ENCODE assay signal across 8 mouse cellular contexts in genomic region chr8:124948733-124949111, GRCm38 (mm10). TPM values are rescaled to one million over a fixed set of nuclear protein-coding genes. Genes with fewer than 3 reads are reported as not detected.
DNase-seq lines count a peak whose midpoint lies in the region; ATAC-seq and TF ChIP-seq lines count a peak whose summit lies in the region.

No protein-coding gene starts in this region.

- no peaks in the 10 kb centered on the region for H3K9me3 ChIP-seq in forebrain, embryonic 14.5 days (replicated peaks; ENCODE audit: control insufficient read depth, low read length)
- no peaks in the 10 kb centered on the region for H3K9me3 ChIP-seq in limb, embryonic 14.5 days (ENCODE audit: control insufficient read depth, low read length)
- H3K9me3 ChIP-seq in neural tube, embryonic 13.5 days = no peaks in the 10 kb centered on the region

- peak overlapping the region; percentile 99 for H3K27ac ChIP-seq in forebrain, embryonic 14.5 days (ENCODE audit: low read depth, low read length)
- peak overlapping the region; percentile 93 for H3K27ac ChIP-seq in limb, embryonic 14.5 days (replicated peaks; ENCODE audit: low read depth, low read length)
- peak overlapping the region; percentile 99 for H3K27ac ChIP-seq in neural tube, embryonic 13.5 days (replicated peaks)

- no peaks in the 10 kb centered on the region for H3K36me3 ChIP-seq in forebrain, embryonic 14.5 days (ENCODE audit: control insufficient read depth, insufficient read depth, low read length)
- H3K36me3 ChIP-seq in limb, embryonic 14.5 days (ENCODE audit: control insufficient read depth, insufficient read depth, low read length) = no peaks in the 10 kb centered on the region; the same call in 1 of the 2 replicates
- H3K36me3 ChIP-seq in neural tube, embryonic 13.5 days = no peaks in the 10 kb centered on the region

- H3K4me2 ChIP-seq in forebrain, embryonic 14.5 days (ENCODE audit: low read length) = peak overlapping the region; percentile 92
- H3K4me2 ChIP-seq in limb, embryonic 14.5 days (replicated peaks; ENCODE audit: low read depth, low read length, severe bottlenecking) = peak overlapping the region; percentile 85
- H3K4me2 ChIP-seq in neural tube, embryonic 13.5 days = peak overlapping the region; percentile 90

- H3K27me3 ChIP-seq in forebrain, embryonic 14.5 days (replicated peaks; ENCODE audit: control insufficient read depth, insufficient read depth, low read length) = no peaks in the 10 kb centered on the region
- no peaks in the 10 kb centered on the region for H3K27me3 ChIP-seq in limb, embryonic 14.5 days (ENCODE audit: control insufficient read depth, insufficient read depth, low read length)
- H3K27me3 ChIP-seq in neural tube, embryonic 13.5 days = no peaks in the 10 kb centered on the region

- WGBS in forebrain, embryonic 14.5 days = 1% methylated on average over 40 of the region's 62 CpGs
- WGBS in limb, embryonic 14.5 days = under 1% methylated on average over 30 of the region's 62 CpGs
- under 1% methylated on average over 48 of the region's 62 CpGs for WGBS in neural tube, embryonic 13.5 days

- DNase-seq in adrenal gland, adult 2 months = peak; percentile 46
- no peak for DNase-seq in adrenal gland, postnatal 36 days
- peak; percentile 59 to 60 for DNase-seq in right cerebral cortex, postnatal 10 days (ENCODE audit: low spot score in 2 of 2)
- DNase-seq in right cerebral cortex, postnatal 25 days = no peak
- peak; percentile 64 for DNase-seq in forebrain, embryonic 14.5 days (ENCODE audit: low spot score)
- DNase-seq in limb, embryonic 14.5 days (ENCODE audit: low spot score) = no peak
- DNase-seq in frontal cortex, postnatal 14 days (ENCODE audit: low spot score in 2 of 2) = no peak

- peaks cover 34% of the 10 kb centered on the region for H3K4me1 ChIP-seq in forebrain, embryonic 14.5 days (ENCODE audit: control insufficient read depth, insufficient read depth, low read length)
- H3K4me1 ChIP-seq in limb, embryonic 14.5 days (ENCODE audit: control insufficient read depth, insufficient read depth, low read length) = peaks cover 21% of the 10 kb centered on the region
- peaks cover 54% of the 10 kb centered on the region for H3K4me1 ChIP-seq in neural tube, embryonic 13.5 days (replicated peaks)

- 0 out of 2 replicates have a peak, but pooled peaks have one; percentile 8 for ATAC-seq in forebrain, embryonic 14.5 days
- ATAC-seq in limb, embryonic 14.5 days (ENCODE audit: low FRiP score, low read depth) = peak; percentile 14; the same call in 1 of the 2 replicates
- peak; percentile 46 for ATAC-seq in neural tube, embryonic 13.5 days (ENCODE audit: low read depth)

- no peak for TF ChIP-seq POLR2A in limb, embryonic 14.5 days (IDR thresholded peaks at IDR 0.05; ENCODE audit: borderline replicate concordance, extremely low read depth, insufficient read depth, insufficient read length)

- peak overlapping the region; percentile 91 for H3K4me3 ChIP-seq in forebrain, embryonic 14.5 days (ENCODE audit: low read depth, low read length)
- H3K4me3 ChIP-seq in limb, embryonic 14.5 days (replicated peaks; ENCODE audit: low read length) = peak overlapping the region; percentile 91
- H3K4me3 ChIP-seq in neural tube, embryonic 13.5 days = peak overlapping the region; percentile 97

- peak overlapping the region; percentile 98 for H3K9ac ChIP-seq in forebrain, embryonic 14.5 days (ENCODE audit: low read length)
- peak overlapping the region; percentile 89 for H3K9ac ChIP-seq in limb, embryonic 14.5 days (ENCODE audit: low read depth, low read length, severe bottlenecking)
- H3K9ac ChIP-seq in neural tube, embryonic 13.5 days = peak overlapping the region; percentile 98

RNA-seq across cellular contexts. Expression of gene Egln1, which starts 0.4 kb away (rescaled TPM):
- total RNA-seq in adrenal gland, adult 2 months (2021) = 10 to 100 TPM; 56.1 to 68.0 TPM
- 25.3 and 32.7 TPM in 2 replicates for polyA plus RNA-seq in adrenal gland, adult 2 months (2012; rRNA removed)
- 10 to 100 TPM; 50.2 to 64.1 TPM for total RNA-seq in adrenal gland, postnatal 36 days (2021)
- polyA plus RNA-seq in forebrain, embryonic 14.5 days (2014; fragmentation: Nextera tagmentation; extraction: Ambion mirVana) = 24.4 and 25.7 TPM in 2 replicates
- polyA plus RNA-seq in limb, embryonic 14.5 days (2012; rRNA removed) = 39.8 and 41.3 TPM in 2 replicates
- 18.5 and 18.8 TPM in 2 replicates for polyA plus RNA-seq in limb, embryonic 14.5 days (2014; fragmentation: Nextera tagmentation; extraction: Ambion mirVana)
- 15.7 and 18.0 TPM in 2 replicates for polyA plus RNA-seq in neural tube, embryonic 13.5 days (2015; fragmentation: Nextera tagmentation; extraction: Ambion mirVana)

RNA-seq across cellular contexts. Expression of gene Sprtn, which starts 51.0 kb away (rescaled TPM):
- total RNA-seq in adrenal gland, adult 2 months (2021) = 10 to 100 TPM; 19.4 to 19.9 TPM
- 7.7 and 9.7 TPM in 2 replicates for polyA plus RNA-seq in adrenal gland, adult 2 months (2012; rRNA removed)
- total RNA-seq in adrenal gland, postnatal 36 days (2021) = 10 to 100 TPM; 19.0 to 19.7 TPM
- polyA plus RNA-seq in forebrain, embryonic 14.5 days (2014; fragmentation: Nextera tagmentation; extraction: Ambion mirVana) = 9.8 and 11.1 TPM in 2 replicates
- 16.0 and 16.5 TPM in 2 replicates for polyA plus RNA-seq in limb, embryonic 14.5 days (2012; rRNA removed)
- polyA plus RNA-seq in limb, embryonic 14.5 days (2014; fragmentation: Nextera tagmentation; extraction: Ambion mirVana) = 9.9 and 11.3 TPM in 2 replicates
- 8.5 and 11.4 TPM in 2 replicates for polyA plus RNA-seq in neural tube, embryonic 13.5 days (2015; fragmentation: Nextera tagmentation; extraction: Ambion mirVana)

RNA-seq across cellular contexts. Expression of gene Exoc8, which starts 51.2 kb away (rescaled TPM):
- 10 to 100 TPM; 19.9 to 24.2 TPM for total RNA-seq in adrenal gland, adult 2 months (2021)
- polyA plus RNA-seq in adrenal gland, adult 2 months (2012; rRNA removed) = 9.1 and 10.6 TPM in 2 replicates
- 10 to 100 TPM; 23.0 to 24.0 TPM for total RNA-seq in adrenal gland, postnatal 36 days (2021)
- 5.9 and 7.2 TPM in 2 replicates for polyA plus RNA-seq in forebrain, embryonic 14.5 days (2014; fragmentation: Nextera tagmentation; extraction: Ambion mirVana)
- polyA plus RNA-seq in limb, embryonic 14.5 days (2012; rRNA removed) = 6.4 TPM in 2 replicates
- polyA plus RNA-seq in limb, embryonic 14.5 days (2014; fragmentation: Nextera tagmentation; extraction: Ambion mirVana) = 5.7 and 6.8 TPM in 2 replicates
- 12.9 and 13.8 TPM in 2 replicates for polyA plus RNA-seq in neural tube, embryonic 13.5 days (2015; fragmentation: Nextera tagmentation; extraction: Ambion mirVana)

Comparison
In these comparisons a context has a peak if more than half of its experiments do, and no peak if none do; other contexts are left out.
1. DNase-seq: peak in adrenal gland, adult 2 months (single experiment), right cerebral cortex, postnatal 10 days (2 of 2) and forebrain, embryonic 14.5 days (single experiment); none in adrenal gland, postnatal 36 days (0 of 2), right cerebral cortex, postnatal 25 days (single experiment), limb, embryonic 14.5 days (single experiment) and frontal cortex, postnatal 14 days (0 of 2).
2. Peak in every context shown above with its lines, with median percentiles within 50 percentile points of each other: ATAC-seq, H3K27ac ChIP-seq, H3K4me2 ChIP-seq, H3K4me3 ChIP-seq and H3K9ac ChIP-seq.